Mouse (Mus musculus) erythroblast, adult 5-6 weeks (primary cell): ENCODE data around the gene Dolk. TPM values are rescaled to one million over a fixed set of nuclear protein-coding genes. Genes with fewer than 3 reads are reported as not detected.

Experiments
- total RNA-seq, 2 experiments: library from RNA; stranded (forward) in 1 of 2; stranded (reverse) in 1 of 2; fragments of 150-400 nt in 1 of 2; fragments of 200-764, 138-1000 nt in 1 of 2; gene quantifications; 2 replicates each; pipeline versions ENCODE4 v1.2.3 to v1.2.4; 2015 to 2017; ENCODE audit warnings: low replicate concordance in 2 of 2

Dolk gene
- total RNA-seq, 2 experiments from 2014 or later = 1.2 to 3.0 TPM

Other genes with a start within 250 kb of the Dolk start
- gene Wdr34, start 237.5 kb downstream of the Dolk start, total RNA-seq (2015; ENCODE audit: low replicate concordance) = 3.5 and 4.6 TPM in 2 replicates
- gene Wdr34, start 237.5 kb downstream of the Dolk start, total RNA-seq (2017; ENCODE audit: low replicate concordance) = 0.09 and 0.84 TPM in 2 replicates
- gene Set, start 229.0 kb downstream of the Dolk start, total RNA-seq (2015; ENCODE audit: low replicate concordance) = 50.0 and 56.0 TPM in 2 replicates
- 143 and 233 TPM in 2 replicates for gene Set, start 229.0 kb downstream of the Dolk start, total RNA-seq (2017; ENCODE audit: low replicate concordance)
- gene Pkn3, start 208.7 kb downstream of the Dolk start, total RNA-seq (2015; ENCODE audit: low replicate concordance) = 0.63 and 13.3 TPM in 2 replicates
- 0.68 and 3.3 TPM in 2 replicates for gene Pkn3, start 208.7 kb downstream of the Dolk start, total RNA-seq (2017; ENCODE audit: low replicate concordance)
- 7.9 TPM in 1 of 2 replicates, not detected in the other for gene Zdhhc12, start 192.7 kb downstream of the Dolk start, total RNA-seq (2015; ENCODE audit: low replicate concordance)
- 0.85 and 2.9 TPM in 2 replicates for gene Zdhhc12, start 192.7 kb downstream of the Dolk start, total RNA-seq (2017; ENCODE audit: low replicate concordance)
- 10.2 and 10.4 TPM in 2 replicates for gene Zer1, start 161.7 kb downstream of the Dolk start, total RNA-seq (2015; ENCODE audit: low replicate concordance)
- gene Zer1, start 161.7 kb downstream of the Dolk start, total RNA-seq (2017; ENCODE audit: low replicate concordance) = 12.8 and 17.0 TPM in 2 replicates
- gene Tbc1d13, start 152.6 kb downstream of the Dolk start, total RNA-seq (2015; ENCODE audit: low replicate concordance) = 20.0 and 20.3 TPM in 2 replicates
- gene Tbc1d13, start 152.6 kb downstream of the Dolk start, total RNA-seq (2017; ENCODE audit: low replicate concordance) = 8.6 and 9.9 TPM in 2 replicates
- gene Endog, start 114.8 kb downstream of the Dolk start, total RNA-seq (2015; ENCODE audit: low replicate concordance) = 2.7 TPM in 1 of 2 replicates, not detected in the other
- 2.2 and 3.0 TPM in 2 replicates for gene Endog, start 114.8 kb downstream of the Dolk start, total RNA-seq (2017; ENCODE audit: low replicate concordance)
- 0.58 and 6.7 TPM in 2 replicates for gene Spout1, start 107.9 kb downstream of the Dolk start, total RNA-seq (2015; ENCODE audit: low replicate concordance)
- gene Spout1, start 107.9 kb downstream of the Dolk start, total RNA-seq (2017; ENCODE audit: low replicate concordance) = 5.2 and 8.7 TPM in 2 replicates
- gene Kyat1, start 80.5 kb downstream of the Dolk start, total RNA-seq (2015; ENCODE audit: low replicate concordance) = 0.42 and 2.9 TPM in 2 replicates
- gene Kyat1, start 80.5 kb downstream of the Dolk start, total RNA-seq (2017; ENCODE audit: low replicate concordance) = 0.84 and 1.8 TPM in 2 replicates
- 7.9 TPM in 2 replicates for gene Lrrc8a, start 48.6 kb downstream of the Dolk start, total RNA-seq (2015; ENCODE audit: low replicate concordance)
- gene Lrrc8a, start 48.6 kb downstream of the Dolk start, total RNA-seq (2017; ENCODE audit: low replicate concordance) = 7.1 and 8.3 TPM in 2 replicates
- not detected in 2 replicates for gene Gm28035, start 45.8 kb downstream of the Dolk start, total RNA-seq (2015; ENCODE audit: low replicate concordance)
- gene Gm28035, start 45.8 kb downstream of the Dolk start, total RNA-seq (2017; ENCODE audit: low replicate concordance) = not detected in 2 replicates
- gene Phyhd1, start 20.1 kb downstream of the Dolk start, total RNA-seq (2015; ENCODE audit: low replicate concordance) = 2.7 TPM in 1 of 2 replicates, not detected in the other
- 1.3 and 5.6 TPM in 2 replicates for gene Phyhd1, start 20.1 kb downstream of the Dolk start, total RNA-seq (2017; ENCODE audit: low replicate concordance)
- gene Gm28038, start 5.3 kb downstream of the Dolk start, total RNA-seq (2015; ENCODE audit: low replicate concordance) = not detected in 2 replicates
- gene Gm28038, start 5.3 kb downstream of the Dolk start, total RNA-seq (2017; ENCODE audit: low replicate concordance) = not detected in 2 replicates
- 14.8 and 22.5 TPM in 2 replicates for gene Nup188, start 63 bp upstream of the Dolk start, total RNA-seq (2015; ENCODE audit: low replicate concordance)
- gene Nup188, start 63 bp upstream of the Dolk start, total RNA-seq (2017; ENCODE audit: low replicate concordance) = 5.1 and 7.0 TPM in 2 replicates
- gene Sh3glb2, start 73.0 kb upstream of the Dolk start, total RNA-seq (2015; ENCODE audit: low replicate concordance) = 5.2 and 7.3 TPM in 2 replicates
- gene Sh3glb2, start 73.0 kb upstream of the Dolk start, total RNA-seq (2017; ENCODE audit: low replicate concordance) = 7.4 and 9.3 TPM in 2 replicates
- 0.84 and 1.5 TPM in 2 replicates for gene Miga2, start 77.9 kb upstream of the Dolk start, total RNA-seq (2015; ENCODE audit: low replicate concordance)
- 4.7 and 5.8 TPM in 2 replicates for gene Miga2, start 77.9 kb upstream of the Dolk start, total RNA-seq (2017; ENCODE audit: low replicate concordance)
- 2.3 and 3.7 TPM in 2 replicates for gene Dolpp1, start 105.9 kb upstream of the Dolk start, total RNA-seq (2015; ENCODE audit: low replicate concordance)
- 5.4 and 9.1 TPM in 2 replicates for gene Dolpp1, start 105.9 kb upstream of the Dolk start, total RNA-seq (2017; ENCODE audit: low replicate concordance)
- gene Crat, start 129.5 kb upstream of the Dolk start, total RNA-seq (2015; ENCODE audit: low replicate concordance) = 42.0 and 69.4 TPM in 2 replicates
- gene Crat, start 129.5 kb upstream of the Dolk start, total RNA-seq (2017; ENCODE audit: low replicate concordance) = 51.8 and 55.1 TPM in 2 replicates
- 121 and 149 TPM in 2 replicates for gene Ptpa, start 129.7 kb upstream of the Dolk start, total RNA-seq (2015; ENCODE audit: low replicate concordance)
- 118 and 183 TPM in 2 replicates for gene Ptpa, start 129.7 kb upstream of the Dolk start, total RNA-seq (2017; ENCODE audit: low replicate concordance)
- gene Ier5l, start 187.9 kb upstream of the Dolk start, total RNA-seq (2015; ENCODE audit: low replicate concordance) = not detected in 2 replicates
- gene Ier5l, start 187.9 kb upstream of the Dolk start, total RNA-seq (2017; ENCODE audit: low replicate concordance) = not detected in 2 replicates